Mouse (Mus musculus) liver, adult 2 months (tissue): ENCODE results near the gene Atxn7l1.

Source experiments
- CTCF ChIP-seq: fragments of 200-500 bp; IDR thresholded peaks from 2 replicates; pipeline ENCODE4 v1.5.1; 2011; ENCODE audit warnings: low read depth, low read length, control low read depth
- POLR2A ChIP-seq: fragments of 200-500 bp; IDR thresholded peaks from 2 replicates; pipeline ENCODE4 v1.6.1; 2011; ENCODE audit warnings: low read length, control low read depth; ENCODE audit not compliant: insufficient read depth; ENCODE audit errors: extremely low read depth

- TF ChIP-seq CTCF (no peak), POLR2A (no peak)
These were observed 35.1 kb downstream of the Atxn7l1 start for GRCm38 (mm10) chr12:33182428-33183137.
